Mouse (Mus musculus) bone marrow, adult 2 months (tissue): ENCODE measurements around the gene Lsp1. TPM values are rescaled to one million over a fixed set of nuclear protein-coding genes. Genes with fewer than 3 reads are reported as not detected.

Experiments used
- H3K27ac ChIP-seq: fragments of 200-500 bp; 2 replicates; pipeline ENCODE4 v1.5.1; 2012; ENCODE audit warnings: low read depth, mild to moderate bottlenecking, control low read depth, inconsistent platforms, low read length; ENCODE audit not compliant: control insufficient read depth, poor library complexity, insufficient read depth
- H3K4me1 ChIP-seq: fragments of 200-500 bp; 2 replicates; pipeline ENCODE4 v1.6.1; 2011; ENCODE audit warnings: low read length; ENCODE audit not compliant: control insufficient read depth, insufficient read depth
- H3K4me3 ChIP-seq: fragments of 200-500 bp; replicated peaks from 2 replicates; pipeline ENCODE3; 2011; ENCODE audit warnings: mild to moderate bottlenecking, low read depth, low read length, control low read depth; ENCODE audit not compliant: control insufficient read depth
- CTCF ChIP-seq: fragments of 200-500 bp; IDR thresholded peaks from 2 replicates; pipeline ENCODE4 v1.5.1; 2011; ENCODE audit warnings: low read length, control low read depth; ENCODE audit not compliant: control insufficient read depth, insufficient read depth
- POLR2A ChIP-seq: fragments of 200-500 bp; IDR thresholded peaks from 2 replicates; pipeline ENCODE4 v1.6.1; 2011; ENCODE audit warnings: low read depth, mild to moderate bottlenecking, control low read depth, low read length, borderline replicate concordance; ENCODE audit not compliant: control insufficient read depth
- whole genome bisulfite sequencing: fragments of 180-500 bp; shearing (Covaris S2); methylation state at CpG from one replicate; pipeline ENCODE4 v1.1.7; 2018; 5-methylcytosine and 5-hydroxymethylcytosine counted together
- polyA plus RNA-seq: library from polyadenylated mRNA; stranded (reverse); fragments of >200 nt; gene quantifications from 2 replicates; pipeline ENCODE4 v1.2.4, GENCODE M21; 2011; ENCODE audit warnings: low replicate concordance; ENCODE audit not compliant: missing spikeins, insufficient read depth, insufficient read length

The Lsp1 gene
- polyA plus RNA-seq, 1 experiment, result 280 TPM

DNA sequence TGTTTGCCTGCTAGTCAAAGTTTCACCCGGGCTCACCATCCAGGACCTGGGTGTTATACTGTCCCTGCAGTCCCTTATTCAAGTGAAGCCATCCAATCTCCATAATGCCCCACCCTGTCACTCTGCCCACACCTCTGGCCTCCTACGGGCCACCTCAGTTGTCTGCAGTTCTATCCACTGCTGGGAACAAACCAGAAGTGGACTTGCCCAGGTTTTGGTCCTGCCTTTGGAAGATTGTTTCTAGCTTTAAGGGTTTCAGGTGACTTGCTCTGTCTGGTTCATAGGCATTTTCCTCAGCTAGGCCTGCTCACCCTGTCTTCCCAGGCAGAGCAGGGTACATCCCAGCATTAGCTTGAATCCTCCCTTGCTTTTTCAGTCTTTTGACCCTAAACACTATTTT, 5.4 kb upstream of the Lsp1 start:
- Histone ChIP-seq H3K4me1 (peaks cover 10% of the 10 kb centered on the region), H3K4me3 (no peak overlapping the region), H3K27ac (no peak overlapping the region)
- TF ChIP-seq POLR2A (no peak), CTCF (no peak)
- 63% methylated on average over 2 of the region's 2 CpGs for WGBS

GRCm38 (mm10) chr7:142456806-142457205, 3.8 kb upstream of the Lsp1 start:
- no peak overlapping the region for H3K4me3 ChIP-seq
- WGBS, result 84% methylated on average over 3 of the region's 3 CpGs
- TF ChIP-seq POLR2A (no peak), CTCF (no peak)
- H3K4me1 ChIP-seq, result peaks cover 10% of the 10 kb centered on the region
- no peak overlapping the region for H3K27ac ChIP-seq

DNA sequence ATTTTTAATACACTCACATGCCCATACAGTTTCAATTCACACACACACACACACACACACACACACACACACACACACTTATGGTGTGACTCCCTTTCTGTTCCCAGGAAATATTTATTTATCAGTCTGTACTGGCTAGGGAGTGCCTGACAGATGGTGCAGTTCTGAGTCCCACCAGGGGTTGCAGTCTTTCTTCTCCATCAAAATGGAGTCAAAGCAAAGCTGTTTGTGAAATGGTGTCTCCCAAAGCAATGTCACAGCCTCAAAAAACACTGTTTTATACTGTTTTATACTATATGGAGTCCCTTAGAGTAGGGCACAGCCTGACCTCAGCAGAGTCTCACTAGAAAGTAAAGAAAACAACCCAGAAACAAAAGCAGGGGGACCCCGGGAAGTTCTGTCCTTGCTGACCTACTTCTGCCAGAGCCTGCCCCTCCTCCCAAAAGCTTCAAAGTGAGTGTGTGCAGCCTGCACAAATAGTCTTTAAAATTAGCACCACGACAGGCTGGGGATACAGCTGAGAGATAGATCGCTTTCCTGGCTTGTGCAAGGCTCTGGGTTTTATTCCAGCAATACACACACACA, 3.3 kb upstream of the Lsp1 start:
- H3K4me3 ChIP-seq, result no peak overlapping the region
- H3K27ac ChIP-seq, result peak overlapping the region; percentile 19; the same call in 1 of the 2 replicates
- 16% methylated on average over 3 of the region's 3 CpGs for WGBS
- H3K4me1 ChIP-seq, result peaks cover 10% of the 10 kb centered on the region
- TF ChIP-seq CTCF (no peak), POLR2A (no peak)

GRCm38 (mm10) chr7:142458026-142458425, 2.6 kb upstream of the Lsp1 start:
- peak overlapping the region; percentile 19; the same call in 1 of the 2 replicates for H3K27ac ChIP-seq
- TF ChIP-seq POLR2A (no peak), CTCF (no peak)
- WGBS, result 26% methylated on average over 2 of the region's 2 CpGs
- H3K4me1 ChIP-seq, result peaks cover 13% of the 10 kb centered on the region
- no peak overlapping the region for H3K4me3 ChIP-seq

DNA sequence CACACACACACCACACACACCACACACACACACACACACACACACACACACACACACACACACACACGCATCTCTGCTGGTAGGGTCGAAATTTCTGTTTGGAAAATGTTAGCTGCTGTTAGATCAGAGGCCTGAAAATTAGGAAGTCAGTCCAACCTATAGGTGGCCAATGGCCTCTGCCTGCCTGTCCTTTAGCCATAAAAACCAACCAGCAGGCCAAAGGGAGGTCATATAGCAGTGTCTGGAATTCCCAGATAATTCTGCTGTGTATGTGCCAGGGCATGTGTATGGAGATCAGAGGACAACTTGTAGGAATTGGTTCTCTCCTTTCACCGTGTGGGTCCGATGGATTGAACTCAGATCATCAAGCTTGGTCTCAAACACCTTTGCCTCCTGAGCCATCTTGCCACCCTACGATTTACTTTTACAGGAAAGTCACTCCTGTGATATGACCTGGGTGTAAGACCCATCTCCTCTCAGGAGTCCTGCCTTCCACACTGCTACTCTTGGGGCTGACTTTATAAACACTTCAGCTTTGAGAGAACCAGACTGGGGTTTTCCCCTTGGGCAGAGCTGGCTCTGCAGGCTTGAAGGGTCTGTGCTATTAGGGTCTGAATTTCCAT, 1.8 kb upstream of the Lsp1 start:
- TF ChIP-seq CTCF (no peak), POLR2A (no peak)
- WGBS, result 73% methylated on average over 5 of the region's 5 CpGs

DNA sequence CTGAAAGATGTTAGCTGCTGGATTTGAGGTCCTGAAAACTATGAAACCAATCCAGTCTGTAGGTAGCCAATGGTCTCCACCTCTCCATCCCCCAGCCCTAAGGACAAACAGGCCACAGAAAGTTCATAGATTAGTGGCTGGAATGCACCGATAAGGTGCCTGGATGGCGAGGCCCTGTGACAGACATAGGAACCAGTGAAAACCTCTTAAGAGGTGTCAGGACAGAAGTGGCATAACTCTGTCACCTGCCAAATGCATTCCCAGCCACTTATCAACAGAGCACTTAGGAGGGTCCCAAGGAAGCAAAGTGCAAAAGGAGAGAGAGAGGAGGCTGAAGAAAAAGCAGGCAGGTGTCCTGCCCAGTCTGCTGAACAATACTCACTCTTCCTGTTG, 1.3 kb upstream of the Lsp1 start:
- H3K27ac ChIP-seq, result no peak overlapping the region
- WGBS, result 82% methylated on average over 2 of the region's 2 CpGs

More for the DNA sequence above, 1.8 kb upstream of the Lsp1 start:
- no peak overlapping the region; the same call in 1 of the 2 replicates for H3K27ac ChIP-seq
- H3K4me3 ChIP-seq, result no peak overlapping the region
- H3K4me1 ChIP-seq, result peaks cover 15% of the 10 kb centered on the region

DNA sequence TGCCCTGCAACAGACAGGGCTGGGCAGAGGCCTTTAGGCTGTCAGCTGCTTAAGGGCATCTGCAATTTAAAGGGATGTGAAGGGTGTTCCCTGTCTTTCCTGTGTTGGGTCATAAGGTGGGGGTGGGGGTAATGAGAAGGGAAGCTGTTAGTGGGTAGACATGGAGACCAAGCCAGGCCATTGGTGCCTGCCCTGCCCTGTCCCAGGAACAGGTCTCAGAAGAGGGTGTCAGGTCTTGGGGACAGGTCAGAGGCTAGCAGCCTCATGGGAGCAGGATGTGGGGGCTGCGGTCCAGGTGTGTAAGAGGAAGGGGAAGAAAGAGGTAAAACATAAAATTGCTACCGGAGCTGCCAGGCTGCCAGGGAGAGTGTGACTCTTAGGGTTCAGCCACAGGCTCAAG, 837 bp downstream of the Lsp1 start:
- H3K4me3 ChIP-seq, result peak overlapping the region; percentile 90
- 14% methylated on average over 2 of the region's 2 CpGs for WGBS
- H3K4me1 ChIP-seq, result peaks cover 17% of the 10 kb centered on the region
- peak overlapping the region; percentile 89 for H3K27ac ChIP-seq
- TF ChIP-seq CTCF, result no peak
- no peak for TF ChIP-seq POLR2A

More for the DNA sequence above, 1.3 kb upstream of the Lsp1 start:
- peaks cover 15% of the 10 kb centered on the region for H3K4me1 ChIP-seq
- no peak for TF ChIP-seq CTCF
- TF ChIP-seq POLR2A, result no peak
- H3K4me3 ChIP-seq, result no peak overlapping the region

DNA sequence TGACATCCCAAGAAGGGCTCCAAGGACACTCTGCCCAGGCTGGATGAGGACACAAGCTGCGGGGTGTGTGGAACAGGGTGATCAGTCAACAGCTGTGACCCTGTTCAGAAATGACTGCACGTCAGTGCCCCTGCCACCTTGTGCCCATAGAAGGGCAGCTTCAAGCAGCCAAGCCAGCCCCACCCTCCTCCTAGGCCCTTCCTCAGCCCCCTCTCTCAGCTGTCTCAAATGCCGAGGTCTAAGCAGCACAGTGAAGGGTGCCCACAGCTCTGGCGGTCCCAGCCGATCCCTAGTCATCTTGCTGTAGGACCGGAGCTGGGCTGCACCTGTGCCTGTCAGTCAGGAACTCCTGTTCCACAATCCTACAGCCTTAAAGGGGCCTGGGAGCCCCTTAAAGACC, 1.6 kb downstream of the Lsp1 start:
- peak overlapping the region; percentile 89 for H3K27ac ChIP-seq
- TF ChIP-seq POLR2A (no peak), CTCF (no peak)
- H3K4me3 ChIP-seq, result peak overlapping the region; percentile 90
- WGBS, result 17% methylated on average over 6 of the region's 6 CpGs
- peaks cover 14% of the 10 kb centered on the region for H3K4me1 ChIP-seq

GRCm38 (mm10) chr7:142462594-142463078, 2.0 kb downstream of the Lsp1 start:
- Histone ChIP-seq H3K4me1 (peaks cover 15% of the 10 kb centered on the region), H3K27ac (peak overlapping the region; percentile 89), H3K4me3 (peak overlapping the region; percentile 90)
- TF ChIP-seq POLR2A, result no peak
- peak; percentile 7; the same call in 1 of the 2 replicates for TF ChIP-seq CTCF
- WGBS, result 7% methylated on average over 4 of the region's 4 CpGs
